Mouse (Mus musculus): ENCODE measurements at regions not wholly inside any gene's neighbourhood (a gene's known extent, or its start where the extent isn't known, plus 50 kb on each side); places are given as distances from the start of the nearest gene placed in this dataset.

- DNase-seq, result no peak
Observed at GRCm38 (mm10) chr4:91180241-91181096, 220.1 kb downstream of the Elavl2 start.

DNA sequence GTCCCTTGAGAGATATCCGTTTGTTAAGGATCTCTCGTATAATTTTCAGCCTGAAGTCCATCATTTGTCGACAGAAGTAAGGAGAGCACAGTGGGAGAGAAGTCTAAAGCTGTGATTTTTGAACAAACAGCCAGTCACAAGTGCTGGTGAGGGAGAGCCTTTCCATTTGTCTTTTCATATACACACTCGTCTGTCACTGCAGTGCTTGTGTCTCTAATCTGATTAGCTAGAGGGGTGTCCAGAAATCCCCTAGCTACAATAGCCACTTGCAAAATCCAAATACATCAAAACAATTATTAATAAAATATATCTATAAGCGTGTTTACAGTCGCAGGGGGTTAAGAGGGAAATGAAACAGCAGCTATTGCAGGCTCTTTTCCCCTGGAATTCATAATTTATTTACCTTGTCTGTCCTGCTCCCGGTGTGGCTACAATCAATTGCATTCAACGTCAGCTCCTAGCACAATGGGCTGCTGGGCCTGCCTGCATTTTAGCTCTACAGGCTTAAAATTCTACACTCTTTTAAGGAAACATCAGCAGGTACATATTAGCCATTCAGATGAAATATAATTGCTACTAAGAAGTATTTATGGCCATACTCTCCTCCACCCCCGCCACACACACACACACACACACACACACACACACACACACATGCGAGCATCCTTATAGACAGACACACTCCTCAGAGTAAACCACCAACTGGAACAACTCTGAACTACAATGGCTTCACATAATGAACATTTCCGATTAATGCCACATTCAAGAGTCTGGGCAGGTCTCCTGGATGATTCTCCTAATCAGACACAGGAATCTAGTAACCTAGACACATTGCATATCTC, 236.1 kb downstream of the Elavl2 start:
- DNase-seq, result no peak

GRCm38 (mm10) chr4:91157047-91157446, 243.5 kb downstream of the Elavl2 start:
- DNase-seq, result no peak

GRCm38 (mm10) chr4:91144666-91145065, 255.9 kb downstream of the Elavl2 start:
- DNase-seq, result no peak

DNA sequence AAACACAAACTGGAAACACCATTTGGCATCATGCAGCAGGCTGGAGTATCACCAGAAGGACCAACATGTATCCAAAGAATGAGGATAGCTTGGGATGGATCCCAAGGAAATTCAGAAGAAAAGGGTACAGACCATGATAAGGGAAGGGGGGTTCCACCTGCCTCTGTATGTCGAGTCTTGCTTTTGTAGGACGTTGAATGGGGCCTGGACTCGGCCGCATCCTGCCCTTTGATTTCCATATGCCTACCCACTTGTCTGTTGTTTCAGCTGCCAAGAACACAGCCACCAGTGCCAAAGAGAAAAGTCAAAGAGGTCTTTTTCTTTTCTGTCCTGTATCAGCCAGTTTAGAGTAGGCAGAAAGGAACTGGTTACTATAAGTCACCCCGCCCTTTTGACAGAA, 256.7 kb downstream of the Elavl2 start:
- DNase-seq, result no peak

GRCm38 (mm10) chr4:91135327-91135726, 265.3 kb downstream of the Elavl2 start:
- no peak for DNase-seq

DNA sequence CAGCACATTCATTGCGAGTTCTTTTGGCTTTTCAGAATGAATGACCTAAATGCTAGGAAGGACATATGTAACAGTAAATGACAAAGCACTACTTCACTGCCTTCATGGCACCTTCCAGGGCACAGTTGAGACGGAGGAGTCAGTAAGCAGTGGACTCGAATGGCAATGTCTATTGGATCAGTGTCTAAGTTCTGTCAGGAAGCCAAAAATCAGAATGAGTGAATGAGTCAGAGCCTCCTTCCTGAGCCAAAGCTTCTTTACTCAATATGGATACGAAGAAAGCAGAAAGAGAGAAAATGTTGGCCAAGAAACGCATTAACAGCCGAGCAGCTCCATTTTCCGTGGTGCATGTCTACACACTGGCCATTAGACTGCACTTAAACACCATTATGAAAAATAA, 268.3 kb downstream of the Elavl2 start:
- DNase-seq, result no peak

DNA sequence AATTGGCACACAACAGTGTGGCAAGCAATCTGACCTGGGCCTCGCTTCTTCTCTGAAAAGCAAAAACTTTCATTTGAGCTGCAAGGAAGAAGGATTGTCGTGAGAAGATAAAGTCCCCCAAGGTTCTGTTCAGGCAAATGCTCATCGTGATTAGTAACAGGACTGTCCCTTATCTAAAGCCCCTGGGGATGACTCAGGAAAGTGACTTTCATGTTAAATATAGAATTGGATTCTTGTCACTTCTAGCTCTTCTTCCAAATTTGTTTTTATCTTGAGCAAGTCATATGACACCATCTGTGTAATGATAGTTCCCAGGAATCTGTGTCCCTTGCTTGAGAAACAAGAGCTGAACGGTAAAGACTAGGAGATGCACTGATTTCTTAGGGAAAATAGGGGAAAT, 280.3 kb downstream of the Elavl2 start:
- DNase-seq, result no peak

- no peak for DNase-seq
Observed at GRCm38 (mm10) chr4:91116807-91117609, 283.6 kb downstream of the Elavl2 start.

GRCm38 (mm10) chr4:91111684-91112681, 288.6 kb downstream of the Elavl2 start:
- no peak for DNase-seq

GRCm38 (mm10) chr4:91096086-91096485, 304.5 kb downstream of the Elavl2 start:
- DNase-seq, result no peak

DNA sequence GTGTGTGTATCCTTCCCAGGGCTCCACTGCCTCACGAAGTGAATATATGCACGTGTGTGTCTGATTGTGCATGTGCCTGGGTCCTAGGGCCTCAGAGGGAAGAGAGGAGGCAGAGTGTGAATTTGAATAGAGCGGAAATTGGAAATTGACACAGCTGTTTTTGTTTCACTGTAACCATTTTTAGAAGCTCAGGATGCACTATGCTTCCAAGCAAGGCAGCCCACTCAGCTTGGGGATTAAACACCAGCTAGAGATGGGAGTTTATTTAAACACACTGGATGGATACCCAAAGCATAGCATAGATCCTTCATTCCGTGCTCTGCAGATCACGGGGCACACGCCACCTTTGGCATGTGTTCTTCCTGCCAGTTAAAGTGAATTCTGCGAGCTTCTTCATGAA, 306.2 kb downstream of the Elavl2 start:
- no peak for DNase-seq

- DNase-seq, result no peak
Observed at GRCm38 (mm10) chr4:91093885-91094284, 306.7 kb downstream of the Elavl2 start.

DNA sequence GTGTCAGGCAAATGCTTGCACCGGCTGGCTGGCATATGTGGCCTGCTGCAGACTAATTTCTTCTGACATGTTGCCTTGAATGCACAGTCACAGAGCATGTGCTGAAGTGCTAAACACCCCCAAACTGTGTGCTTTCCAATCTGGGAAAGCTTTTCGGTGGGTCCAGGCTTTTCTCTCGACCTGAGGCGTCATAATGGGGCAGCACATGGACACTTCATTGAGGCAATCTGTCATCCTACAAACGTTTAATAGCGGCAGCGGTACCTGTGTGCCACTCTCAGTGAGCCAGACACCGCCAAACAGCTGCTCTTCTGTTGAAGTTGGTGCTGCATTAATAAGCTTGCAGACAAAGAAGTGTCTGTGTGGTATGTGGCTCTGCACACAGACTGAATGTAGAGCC, 308.3 kb downstream of the Elavl2 start:
- DNase-seq, result no peak

- no peak for DNase-seq
Observed at GRCm38 (mm10) chr4:91091910-91092309, 308.7 kb downstream of the Elavl2 start.

GRCm38 (mm10) chr4:91083950-91084349, 316.6 kb downstream of the Elavl2 start:
- no peak for DNase-seq

DNA sequence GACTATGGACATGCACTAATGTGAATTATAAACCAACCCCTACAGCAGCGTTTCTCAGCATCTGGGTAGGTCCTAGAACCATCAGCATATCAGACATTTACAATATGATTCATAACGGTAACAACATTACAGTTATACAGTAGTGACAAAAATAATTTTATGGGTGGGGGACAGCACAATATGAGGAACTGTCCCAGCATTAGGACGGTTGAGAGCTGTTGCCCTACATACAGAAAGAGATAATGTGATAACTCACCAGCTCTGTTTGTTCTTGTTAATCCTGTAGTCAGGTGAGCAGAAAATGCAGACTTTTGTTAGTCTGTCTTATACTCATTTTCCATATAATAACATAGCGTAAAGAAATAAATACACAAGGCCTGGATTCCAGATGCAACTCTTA, 319.1 kb downstream of the Elavl2 start:
- no peak for DNase-seq

GRCm38 (mm10) chr4:91080620-91081441, 319.8 kb downstream of the Elavl2 start:
- DNase-seq, result no peak

GRCm38 (mm10) chr4:91071263-91071662, 329.3 kb downstream of the Elavl2 start:
- DNase-seq, result no peak

DNA sequence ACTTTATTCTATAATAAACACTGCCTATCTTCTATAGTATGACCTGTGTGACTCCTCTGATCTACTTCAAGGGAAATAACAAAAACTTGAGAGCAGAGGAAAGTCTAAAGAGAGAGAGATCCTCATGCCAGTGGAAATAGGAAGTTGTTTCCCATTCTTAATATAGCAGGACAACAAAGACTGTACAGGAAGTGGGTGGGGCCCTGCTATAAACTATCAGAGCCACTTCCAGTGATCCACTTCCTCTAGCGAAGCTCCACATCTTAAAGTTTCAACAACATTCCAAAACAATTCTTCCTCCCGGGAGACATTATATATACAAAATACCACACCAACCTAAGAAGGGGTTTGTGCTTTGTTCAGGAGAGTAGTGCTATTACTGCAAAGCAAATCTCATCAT, 339.7 kb downstream of the Elavl2 start:
- no peak for DNase-seq

GRCm38 (mm10) chr4:91051913-91052312, 348.7 kb downstream of the Elavl2 start:
- DNase-seq, result no peak

All from kidney, postnatal 25 days (tissue).